Mouse (Mus musculus) left cerebral cortex, postnatal 36 days (tissue): ENCODE data around the gene Herc6. TPM values are rescaled to one million over a fixed set of nuclear protein-coding genes. Genes with fewer than 3 reads are reported as not detected.
"Not testable (repeated sequence)": the region's sequence is repeated elsewhere in the genome, so short reads cannot be mapped to it uniquely, and the experiment has no call there.

Experiments
- DNase-seq, 2 experiments: peaks; one replicate each; pipeline ENCODE4 v3.0.0; 2021 to 2022; ENCODE audit warnings: low spot score in 2 of 2, mixed read lengths in 1 of 2
- intact Hi-C: fragments of 180-260 bp; cut with DNase I; formaldehyde crosslinking; loops from one replicate; pipeline ENCODE4 v1.15.1; 2025
- total RNA-seq, 2 experiments: library from RNA; stranded (reverse); gene quantifications; 2 replicates each; pipeline ENCODE4 v1.2.3; 2021

Gene Herc6
- 10 to 100 TPM in 1 of 2 experiments, 1 to 10 TPM in 1; 7.9 to 13.6 TPM for total RNA-seq

DNA sequence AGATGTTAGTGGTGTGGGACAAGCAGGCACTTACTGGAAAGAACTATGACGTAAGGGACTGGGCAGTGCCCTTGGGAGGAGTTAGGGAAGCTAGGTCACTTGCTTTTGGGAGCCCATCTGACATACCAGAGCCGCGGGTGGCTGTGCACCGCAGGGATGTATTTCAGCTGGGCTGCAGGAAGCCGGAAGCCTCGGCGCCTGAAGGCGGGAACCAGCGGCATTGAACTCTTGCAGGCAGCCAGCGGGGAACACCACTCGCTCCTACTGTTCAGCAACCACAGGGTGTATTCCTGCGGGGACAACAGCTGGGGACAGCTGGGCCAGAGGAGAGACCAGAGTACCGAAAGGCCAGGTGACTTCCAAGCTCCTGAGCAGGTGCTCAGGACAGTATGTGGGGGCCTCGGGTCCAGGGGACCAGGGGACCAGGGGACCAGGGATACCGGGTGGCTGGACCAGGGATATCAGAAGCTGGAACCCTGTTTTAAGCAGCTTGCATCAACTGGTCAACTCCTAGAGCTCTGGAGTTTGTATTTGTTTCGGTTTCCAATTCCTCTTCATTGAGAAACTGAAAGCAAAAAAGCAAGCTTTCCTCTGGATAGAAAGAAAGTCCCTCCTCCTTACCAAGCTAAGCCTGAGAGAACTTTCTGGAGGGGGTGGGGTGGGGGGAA is at the start of gene Herc6:
Gene Herc6 (plus strand): TSS at position 120 of the 668 bp plus-strand sequence.
- intact Hi-C loops, result no loop called here
- DNase-seq, result peak; percentile 53 to 65

GRCm38 (mm10) chr6:57531011-57531410 is 49.8 kb upstream of the Herc6 start:
- intact Hi-C loops, result loop anchor here (10.0 kb wide), 1 partner anchor 606 kb away; the partner anchor contains the start of genes Nt5c3 and Vmn1r4
- DNase-seq, result no peak

- intact Hi-C loops, result loop anchor here (10.0 kb wide), 1 partner anchor 607 kb away; the partner anchor contains the start of genes Nt5c3 and Vmn1r4
- no peak for DNase-seq
Observed at GRCm38 (mm10) chr6:57531441-57531840, 49.4 kb upstream of the Herc6 start.

DNA sequence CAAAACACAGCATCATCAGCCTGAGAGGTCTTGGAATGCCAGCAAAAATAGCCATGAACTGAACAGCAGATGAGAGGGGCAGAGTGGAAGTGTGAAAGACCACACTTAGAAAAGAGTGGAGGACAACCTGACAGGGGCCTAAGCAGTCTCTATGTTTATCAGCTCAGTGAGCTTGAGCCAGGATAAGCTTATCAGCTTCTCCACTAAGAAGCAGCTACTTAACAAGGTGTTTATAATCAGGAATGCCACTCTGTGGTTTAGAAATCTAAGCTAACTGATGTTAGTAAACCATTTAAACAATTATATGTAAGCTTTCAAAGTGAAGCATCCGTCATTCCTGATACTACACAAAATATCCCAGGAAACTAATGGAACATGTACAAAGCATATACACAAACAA is 48.8 kb upstream of the Herc6 start:
- intact Hi-C loops, result loop anchor here (10.0 kb wide), 1 partner anchor 607 kb away; the partner anchor contains the start of genes Nt5c3 and Vmn1r4
- no peak for DNase-seq

DNA sequence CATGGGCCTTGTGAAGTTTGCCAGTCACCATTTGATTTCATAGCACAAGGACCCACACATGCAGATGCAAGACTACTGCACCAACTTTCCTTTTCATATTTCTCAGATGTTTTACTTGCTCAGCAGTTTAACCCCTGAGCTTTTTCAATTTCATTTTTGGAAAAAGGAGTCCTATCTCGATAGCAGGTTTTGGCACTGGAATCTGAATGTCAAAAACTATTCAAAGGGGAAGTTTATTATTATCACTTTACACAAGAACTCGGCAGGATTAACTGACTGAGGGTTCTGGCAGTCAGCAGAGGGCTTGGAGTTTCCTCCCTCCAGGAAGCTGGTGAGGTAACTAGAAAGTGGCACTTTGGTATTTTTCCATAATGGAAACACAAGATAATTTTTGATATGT is 47.4 kb upstream of the Herc6 start:
- no peak for DNase-seq
- intact Hi-C loops, result loop anchor here (10.0 kb wide), 1 partner anchor 609 kb away; the partner anchor contains the start of genes Nt5c3 and Vmn1r4

- peak in 1 of 2 experiments; percentile 33 for DNase-seq
- intact Hi-C loops, result loop anchor here (10.0 kb wide), 1 partner anchor 609 kb away; the partner anchor contains the start of genes Nt5c3 and Vmn1r4
Observed at GRCm38 (mm10) chr6:57534231-57534610, 46.6 kb upstream of the Herc6 start.

- intact Hi-C loops, result loop anchor here (10.0 kb wide), 1 partner anchor 610 kb away; the partner anchor contains the start of genes Nt5c3 and Vmn1r4
- peak; percentile 56 to 59 for DNase-seq
Observed at GRCm38 (mm10) chr6:57534611-57535286, 46.1 kb upstream of the Herc6 start.

- intact Hi-C loops, result loop anchor here (10.0 kb wide), 1 partner anchor 611 kb away; the partner anchor contains the start of genes Nt5c3 and Vmn1r4
- DNase-seq, result peak; percentile 96 to 99
Observed at GRCm38 (mm10) chr6:57535386-57535936, 45.3 kb upstream of the Herc6 start, which contains the start of gene Ppm1k. Ppm1k (minus strand) TSS chr6:57535468.

- DNase-seq, result peak in 1 of 2 experiments; percentile 19
- intact Hi-C loops, result loop anchor here (10.0 kb wide), 1 partner anchor 611 kb away; the partner anchor contains the start of genes Nt5c3 and Vmn1r4
Observed at GRCm38 (mm10) chr6:57535971-57536669, 44.7 kb upstream of the Herc6 start.

DNA sequence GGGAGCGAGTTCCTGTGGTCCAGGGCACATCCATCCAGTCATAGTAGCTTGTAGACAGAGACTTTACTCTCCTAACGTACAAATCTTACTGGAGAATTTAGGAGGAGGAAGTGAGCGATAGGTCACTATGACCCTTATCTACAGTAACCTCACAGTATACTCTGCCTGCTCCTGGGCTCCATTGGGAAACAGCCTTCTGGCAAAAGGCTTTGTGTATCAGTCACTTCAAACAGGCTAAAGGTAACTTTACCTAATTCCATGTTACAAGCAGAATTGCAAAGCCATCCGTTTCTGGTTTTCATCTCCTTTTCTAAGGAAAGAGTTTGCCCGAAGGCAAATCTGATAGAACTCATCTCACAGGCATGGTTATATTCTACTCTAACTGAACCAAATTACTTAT is 42.9 kb upstream of the Herc6 start:
- DNase-seq, result no peak
- intact Hi-C loops, result loop anchor here (10.0 kb wide), 1 partner anchor 613 kb away; the partner anchor contains the start of genes Nt5c3 and Vmn1r4

GRCm38 (mm10) chr6:57540950-57541498 is 39.8 kb upstream of the Herc6 start:
- intact Hi-C loops, result no loop called here
- DNase-seq, result no peak

DNA sequence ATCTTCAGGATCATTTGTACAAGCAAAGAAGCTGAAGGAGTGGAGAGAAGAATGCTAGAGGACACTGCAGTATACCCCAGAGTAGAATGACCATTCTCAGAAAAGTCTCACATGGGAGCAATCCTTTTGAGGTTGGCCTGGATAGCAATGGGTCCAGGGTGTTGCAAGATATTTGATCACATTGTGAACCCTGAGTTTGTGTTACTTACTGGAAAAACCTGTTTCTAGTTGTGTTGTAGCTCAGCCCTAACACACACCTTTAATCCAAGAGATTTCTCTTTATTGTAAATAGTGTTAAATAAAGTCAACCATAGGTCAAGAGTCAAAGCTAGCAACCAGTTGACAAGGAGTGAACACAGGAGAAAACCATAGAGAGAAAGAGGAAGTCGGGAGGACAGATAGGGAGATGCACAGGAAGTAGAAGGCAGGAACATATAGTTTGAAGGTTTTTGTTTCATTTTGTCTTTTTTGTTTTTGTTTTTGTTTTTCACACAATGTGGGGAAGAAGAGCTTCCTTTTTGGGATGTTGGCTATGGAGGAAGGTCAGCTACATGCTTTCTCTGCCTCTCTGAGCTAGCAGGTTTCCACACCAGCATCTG is 39.0 kb upstream of the Herc6 start:
- DNase-seq, result no peak
- intact Hi-C loops, result no loop called here

DNA sequence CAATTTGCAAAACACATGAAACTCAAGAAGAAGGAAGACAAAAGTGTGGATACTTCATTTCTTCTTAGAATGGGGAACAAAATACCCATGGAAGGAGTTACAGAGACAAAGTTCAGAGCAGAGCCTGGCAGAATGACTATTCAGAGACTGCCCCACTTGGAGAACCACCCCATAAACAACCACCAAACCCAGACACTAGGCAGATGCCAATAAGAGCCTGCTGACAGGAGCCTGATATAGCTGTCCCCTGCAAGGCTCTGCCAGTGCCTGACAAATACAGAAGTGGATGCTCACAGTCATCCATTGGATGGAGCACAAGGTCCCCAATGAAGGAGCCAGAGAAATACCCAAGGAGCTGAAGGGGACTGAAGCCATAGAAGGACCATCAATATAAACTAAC is 37.2 kb upstream of the Herc6 start:
- DNase-seq, intact Hi-C loops: not testable (repeated sequence)

GRCm38 (mm10) chr6:57544866-57545265 is 35.9 kb upstream of the Herc6 start:
- intact Hi-C loops, result no loop called here

DNA sequence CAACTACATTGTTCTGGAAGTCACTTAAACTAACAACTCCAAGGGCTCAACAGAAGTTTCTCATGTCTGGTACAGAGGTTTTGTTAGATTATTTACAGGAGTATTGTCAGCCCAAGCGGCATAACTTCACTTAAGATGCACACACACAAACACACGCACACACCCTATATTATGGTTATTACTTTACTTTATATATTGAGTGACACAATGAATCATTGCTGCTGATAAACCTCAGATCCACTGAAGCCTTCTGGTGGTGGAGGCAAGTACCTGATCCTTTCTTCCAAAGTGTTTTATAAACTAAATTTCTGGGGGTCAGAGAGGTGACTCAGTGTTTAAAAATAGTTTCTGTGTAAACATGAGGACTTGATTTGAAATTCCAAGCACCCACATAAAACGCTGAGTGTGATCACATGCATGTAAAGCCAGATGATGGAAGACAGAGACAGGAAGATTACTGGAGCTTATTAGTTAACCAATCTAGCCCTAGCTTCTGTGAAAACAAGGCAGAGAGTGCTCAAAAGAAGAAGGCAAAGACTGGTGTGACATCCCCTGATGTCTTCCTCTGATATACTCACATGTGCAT is 29.5 kb upstream of the Herc6 start:
- no peak for DNase-seq
- intact Hi-C loops, result no loop called here

More at GRCm38 (mm10) chr6:57544866-57545265, 35.9 kb upstream of the Herc6 start:
- no peak for DNase-seq

DNA sequence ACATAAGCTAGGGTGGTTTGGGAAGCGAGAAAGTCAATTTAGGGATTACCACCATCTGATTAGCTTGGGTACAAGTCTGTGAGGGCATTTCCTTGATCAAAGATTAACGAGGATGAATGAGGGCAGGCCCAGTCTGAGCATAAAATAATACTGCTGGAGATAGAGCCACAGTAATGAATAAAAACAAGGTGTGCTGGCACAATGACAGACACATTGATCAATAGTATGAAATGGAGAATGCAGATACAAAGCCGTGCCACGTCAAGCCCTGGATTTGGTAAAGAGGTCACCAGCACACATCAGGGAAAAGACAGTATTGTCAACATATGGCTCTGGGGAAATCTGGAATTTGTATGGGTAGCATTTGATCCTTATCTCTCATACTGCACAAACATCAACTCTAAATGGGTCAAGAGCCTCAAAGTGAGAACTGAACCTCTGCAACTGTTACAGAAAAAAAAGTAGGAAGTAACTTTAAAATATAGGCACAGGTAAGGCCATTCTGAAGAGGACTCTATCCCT is 22.9 kb upstream of the Herc6 start:
- no peak for DNase-seq
- intact Hi-C loops, result no loop called here

- DNase-seq, result no peak
- intact Hi-C loops, result no loop called here
Observed at GRCm38 (mm10) chr6:57563454-57563853, 17.3 kb upstream of the Herc6 start.

DNA sequence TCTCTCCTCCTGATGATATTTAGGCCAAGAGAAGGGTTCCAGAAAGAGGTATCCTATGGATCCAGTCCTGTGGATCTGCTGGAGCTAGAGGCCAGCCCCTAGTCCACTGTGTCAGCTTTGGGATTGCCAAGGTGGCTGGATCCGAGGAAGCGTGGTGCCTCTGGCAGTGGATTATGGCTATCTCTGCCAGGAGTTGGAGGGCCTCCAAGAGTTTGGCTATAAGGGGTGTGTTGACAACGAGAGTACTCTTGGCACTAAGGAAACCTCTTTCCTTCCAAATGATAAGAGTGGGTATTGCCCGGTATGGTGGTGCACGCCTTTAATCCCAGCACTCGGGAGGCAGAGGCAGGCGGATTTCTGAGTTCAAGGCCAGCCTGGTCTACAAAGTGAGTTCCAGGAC is 15.3 kb upstream of the Herc6 start:
- DNase-seq, result no peak
- intact Hi-C loops, result no loop called here
